Mouse (Mus musculus): ENCODE results near the gene Msi2. TPM values are rescaled to one million over a fixed set of nuclear protein-coding genes. Genes with fewer than 3 reads are reported as not detected.

Msi2 gene
- total RNA-seq, 2 experiments from 2014 or later: 116 to 121 TPM

GRCm38 (mm10) chr11:88548832-88549528 is 169.3 kb downstream of the Msi2 start:
- DNase-seq (ENCODE audit: low spot score in 2 of 2): no peak

GRCm38 (mm10) chr11:88548423-88548822 is 169.9 kb downstream of the Msi2 start:
- no peak for DNase-seq (ENCODE audit: low spot score in 2 of 2)

- no peak for DNase-seq (ENCODE audit: low spot score in 2 of 2)
These were observed 174.5 kb downstream of the Msi2 start for GRCm38 (mm10) chr11:88543771-88544170.

GRCm38 (mm10) chr11:88542817-88543216 is 175.5 kb downstream of the Msi2 start:
- no peak for DNase-seq (ENCODE audit: low spot score in 2 of 2)

GRCm38 (mm10) chr11:88541666-88542639 is 176.4 kb downstream of the Msi2 start:
- DNase-seq (ENCODE audit: low spot score in 2 of 2): no peak

GRCm38 (mm10) chr11:88539637-88540478 is 178.5 kb downstream of the Msi2 start:
- DNase-seq (ENCODE audit: low spot score in 2 of 2): no peak

- DNase-seq (ENCODE audit: low spot score in 2 of 2): no peak
These were observed 179.5 kb downstream of the Msi2 start for GRCm38 (mm10) chr11:88538710-88539340.

- no peak for DNase-seq (ENCODE audit: low spot score in 2 of 2)
These were observed 181.0 kb downstream of the Msi2 start for GRCm38 (mm10) chr11:88537344-88537743.

- no peak for DNase-seq (ENCODE audit: low spot score in 2 of 2)
These were observed 181.5 kb downstream of the Msi2 start for GRCm38 (mm10) chr11:88536861-88537260.

- no peak for DNase-seq (ENCODE audit: low spot score in 2 of 2)
These were observed 183.9 kb downstream of the Msi2 start for GRCm38 (mm10) chr11:88534331-88534929.

GRCm38 (mm10) chr11:88532016-88532415 is 186.3 kb downstream of the Msi2 start:
- no peak for DNase-seq (ENCODE audit: low spot score in 2 of 2)

- no peak for DNase-seq (ENCODE audit: low spot score in 2 of 2)
These were observed 188.3 kb downstream of the Msi2 start for GRCm38 (mm10) chr11:88530032-88530431.

GRCm38 (mm10) chr11:88528522-88529101 is 189.7 kb downstream of the Msi2 start:
- no peak for DNase-seq (ENCODE audit: low spot score in 2 of 2)

GRCm38 (mm10) chr11:88526711-88527110 is 191.6 kb downstream of the Msi2 start:
- DNase-seq (ENCODE audit: low spot score in 2 of 2): no peak

GRCm38 (mm10) chr11:88524790-88525575 is 193.3 kb downstream of the Msi2 start:
- no peak for DNase-seq (ENCODE audit: low spot score in 2 of 2)

- DNase-seq (ENCODE audit: low spot score in 2 of 2): no peak
These were observed 193.9 kb downstream of the Msi2 start for GRCm38 (mm10) chr11:88524437-88524789.

- DNase-seq (ENCODE audit: low spot score in 2 of 2): no peak
These were observed 194.4 kb downstream of the Msi2 start for GRCm38 (mm10) chr11:88523921-88524320.

GRCm38 (mm10) chr11:88523511-88523910 is 194.8 kb downstream of the Msi2 start:
- DNase-seq (ENCODE audit: low spot score in 2 of 2): no peak

- DNase-seq (ENCODE audit: low spot score in 2 of 2): no peak
These were observed 196.2 kb downstream of the Msi2 start for GRCm38 (mm10) chr11:88522114-88522513.

Measured in layer of hippocampus, postnatal 14 days (tissue).